Mouse (Mus musculus) liver, adult (tissue): Measurements from ENCODE around the gene Chid1.

Experiments
- GATA4 ChIP-seq: IDR thresholded peaks from 2 replicates; pipeline ENCODE4 v1.6.1; 2014; ENCODE audit warnings: mild to moderate bottlenecking, low read length; ENCODE audit not compliant: insufficient replicate concordance

Chid1 gene

DNA sequence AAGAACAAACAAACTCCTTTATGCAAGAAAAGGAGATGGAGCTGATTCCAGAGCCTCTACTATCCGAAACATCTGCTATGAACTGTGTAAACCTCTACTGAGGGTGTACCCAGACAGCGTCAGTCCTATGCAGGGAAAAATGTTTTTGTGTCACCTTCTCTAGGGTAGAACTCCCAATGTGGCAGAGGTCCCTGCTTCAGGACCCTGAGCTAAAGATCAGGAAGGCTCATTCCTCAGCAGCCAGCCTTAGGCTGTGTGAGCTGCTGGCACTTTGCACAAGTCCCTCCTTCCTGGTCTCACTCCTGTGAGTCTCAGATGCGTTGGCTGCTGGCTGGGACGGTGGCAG, 14.1 kb downstream of the Chid1 start:
- TF ChIP-seq GATA4, result no peak

DNA sequence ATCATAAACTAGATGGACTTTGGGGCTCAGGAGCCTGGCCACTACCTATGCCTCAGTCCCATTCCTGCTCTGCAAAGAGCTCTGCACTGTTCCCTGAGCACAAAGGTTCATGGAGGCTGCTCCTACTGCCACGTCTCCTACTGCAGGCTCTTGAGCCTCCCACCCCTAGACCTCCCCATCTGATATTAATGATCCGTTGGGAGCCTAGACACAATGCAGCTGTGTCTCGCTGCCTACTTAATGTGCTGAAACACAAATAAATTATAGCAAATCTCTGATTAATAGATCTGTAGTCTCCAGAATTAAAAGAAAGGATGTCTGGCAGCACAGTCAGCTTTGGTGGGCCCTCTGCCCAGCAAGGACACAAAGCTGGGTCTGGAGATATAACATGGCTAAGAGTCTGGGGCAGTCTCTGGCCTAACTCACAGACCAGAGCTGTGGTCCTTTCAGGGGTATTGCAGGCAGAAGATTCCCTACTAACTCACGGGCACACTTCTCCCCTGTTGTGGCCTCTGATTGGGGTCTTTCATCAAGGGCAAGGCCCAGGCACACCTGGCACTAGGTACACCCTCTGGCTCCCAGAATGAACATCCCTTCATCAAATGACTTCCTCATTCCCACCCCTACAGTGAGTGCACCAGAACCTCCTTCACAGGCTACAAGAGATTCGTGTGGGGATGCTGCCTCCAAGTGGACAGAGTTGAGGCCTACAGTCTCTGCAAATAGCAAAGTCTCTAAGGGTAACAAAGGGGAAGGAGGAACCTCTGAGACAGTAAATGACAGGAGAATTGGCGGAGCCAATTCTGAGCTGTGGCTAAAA, 14.7 kb downstream of the Chid1 start:
- TF ChIP-seq GATA4, result no peak

- TF ChIP-seq GATA4, result no peak
Observed at GRCm38 (mm10) chr7:141524271-141524670, 15.4 kb downstream of the Chid1 start.

- no peak for TF ChIP-seq GATA4
Observed at GRCm38 (mm10) chr7:141523007-141523406, 16.6 kb downstream of the Chid1 start.

GRCm38 (mm10) chr7:141519795-141520194, 19.9 kb downstream of the Chid1 start:
- no peak for TF ChIP-seq GATA4

DNA sequence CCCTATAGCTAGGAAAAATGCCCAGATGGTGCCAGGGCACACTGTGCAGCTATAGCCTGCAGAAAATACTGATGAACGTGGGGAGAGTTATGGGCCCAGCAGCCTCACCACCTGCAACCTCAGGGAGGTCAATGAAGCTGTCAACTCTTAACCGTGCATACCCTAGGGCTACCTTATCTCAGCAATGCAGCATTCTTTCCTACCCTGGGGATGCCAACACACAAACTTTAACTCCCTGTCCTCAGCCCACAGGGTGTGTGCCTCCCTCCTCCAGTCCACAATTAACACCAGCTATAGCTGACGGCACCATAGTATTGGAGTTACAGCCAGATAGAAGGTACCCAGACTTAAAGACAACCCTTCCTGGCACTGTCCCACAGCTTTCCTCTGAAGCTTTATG, 20.7 kb downstream of the Chid1 start:
- TF ChIP-seq GATA4, result no peak

DNA sequence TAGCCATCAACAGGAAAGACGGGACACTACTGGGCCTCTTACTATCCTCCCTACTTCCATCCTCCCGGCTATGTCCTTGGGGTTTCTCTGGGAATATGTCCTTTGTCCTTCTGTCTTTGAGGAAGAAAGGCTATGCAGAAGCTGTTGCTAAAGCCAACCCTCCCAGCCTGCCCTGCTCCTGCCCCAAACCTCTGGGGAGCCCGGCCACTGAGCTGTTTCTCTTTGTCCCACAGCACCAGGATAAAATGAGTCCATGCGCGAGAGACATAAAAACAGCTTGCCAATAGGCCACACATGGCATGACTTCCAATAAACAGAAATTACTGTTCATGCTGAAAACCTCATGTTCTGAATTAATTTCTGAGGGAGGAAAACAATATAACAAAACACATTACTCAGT, 21.4 kb downstream of the Chid1 start:
- no peak for TF ChIP-seq GATA4

DNA sequence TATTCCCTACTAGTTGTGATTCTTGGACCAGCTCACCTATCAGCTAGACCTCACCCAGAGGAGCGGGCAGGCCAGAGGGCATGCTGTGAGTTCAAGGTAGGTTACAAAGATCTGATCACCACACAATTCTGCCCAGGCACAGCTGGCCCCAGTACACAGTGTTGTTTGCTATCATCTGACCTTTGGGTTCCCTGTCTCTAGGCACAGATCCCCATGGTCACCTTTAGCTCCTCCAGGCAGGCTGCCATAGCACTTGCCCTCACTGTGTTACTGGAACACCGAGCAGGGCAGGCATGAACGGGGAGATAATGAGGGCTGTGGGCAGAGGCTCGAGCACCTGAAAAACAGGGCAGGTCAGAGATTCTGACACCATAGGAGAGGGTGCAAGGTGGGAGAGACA, 22.0 kb downstream of the Chid1 start:
- TF ChIP-seq GATA4, result peak; percentile 84

DNA sequence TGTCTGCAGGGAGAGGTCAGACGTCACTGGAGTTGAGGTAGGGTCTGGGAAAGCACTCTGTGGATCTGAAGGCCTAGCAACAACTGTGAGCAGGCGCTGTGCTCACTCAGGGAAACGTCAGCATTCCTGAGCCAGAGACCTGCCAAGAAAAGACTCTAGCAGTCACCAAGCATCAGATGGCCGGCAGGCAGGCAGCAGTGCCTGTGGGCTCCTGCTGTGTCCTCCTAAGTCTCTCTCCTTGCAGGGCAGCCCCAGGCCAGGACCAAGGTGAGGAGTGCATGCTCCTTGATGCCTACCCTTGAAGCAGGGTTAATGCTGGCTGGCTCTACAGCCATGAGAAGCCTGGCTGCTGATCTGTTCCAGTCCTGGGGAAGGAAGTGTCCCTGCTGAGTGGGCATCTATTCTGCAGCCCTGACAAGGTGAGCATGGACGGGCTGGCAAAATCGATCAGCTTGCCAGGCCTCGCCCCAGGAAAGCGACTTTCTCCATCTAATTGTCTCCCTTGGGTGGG, 28.9 kb downstream of the Chid1 start:
- TF ChIP-seq GATA4, result no peak

- no peak for TF ChIP-seq GATA4
Observed at GRCm38 (mm10) chr7:141510196-141510595, 29.5 kb downstream of the Chid1 start.

- no peak for TF ChIP-seq GATA4
Observed at GRCm38 (mm10) chr7:141508160-141508559, 31.5 kb downstream of the Chid1 start.

GRCm38 (mm10) chr7:141506278-141506677, 33.4 kb downstream of the Chid1 start:
- no peak for TF ChIP-seq GATA4

DNA sequence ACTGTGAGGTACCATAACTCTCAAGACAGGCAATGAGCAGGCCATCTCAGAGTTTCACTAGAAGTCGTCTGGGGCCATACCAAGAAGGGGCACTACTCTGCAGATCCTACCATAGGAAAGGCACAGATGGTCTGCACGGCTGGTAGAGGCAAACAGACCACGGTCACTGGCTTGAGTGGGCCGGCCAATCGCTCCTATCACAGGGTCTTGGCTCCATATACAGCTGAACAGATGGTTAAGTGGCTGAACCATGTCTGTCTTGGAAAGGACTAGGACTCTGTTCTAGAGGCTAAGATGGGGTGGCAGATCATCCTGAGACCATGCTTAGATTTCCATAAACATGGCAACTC, 37.1 kb downstream of the Chid1 start:
- TF ChIP-seq GATA4, result no peak

DNA sequence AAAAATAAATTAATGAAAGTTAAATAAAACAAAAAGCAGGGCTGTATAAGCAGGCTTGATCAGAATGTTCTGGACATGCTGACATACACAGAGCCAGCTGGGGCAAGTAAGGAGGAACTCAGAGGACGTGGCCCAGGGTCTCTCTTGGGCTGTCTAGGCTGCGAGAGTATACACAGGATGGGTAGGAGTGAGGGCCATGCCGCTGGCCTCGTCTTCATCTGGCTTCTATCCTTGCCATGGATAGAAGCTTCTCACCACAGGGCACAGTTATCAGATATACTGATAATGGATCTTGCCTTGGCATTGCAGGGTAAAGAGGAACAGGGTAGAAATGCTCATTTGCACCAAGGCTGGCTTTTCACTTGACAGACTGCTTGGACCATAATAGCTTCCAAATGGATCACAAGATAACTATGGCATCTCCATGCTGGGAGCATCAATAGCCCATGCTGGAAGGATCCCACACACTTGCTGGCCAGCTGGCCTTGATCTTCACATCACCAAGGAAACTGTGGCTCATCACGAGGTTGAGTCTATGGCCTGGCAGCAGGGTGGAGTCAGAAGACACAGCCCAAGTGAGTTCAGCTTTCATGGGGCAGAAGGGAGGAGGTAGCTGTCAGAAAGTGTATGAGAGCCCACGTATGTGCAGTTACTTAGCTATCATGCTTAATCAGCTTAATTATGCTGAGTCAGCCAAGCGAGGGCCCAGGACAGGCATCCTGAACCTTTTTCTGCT, 37.7 kb downstream of the Chid1 start:
- TF ChIP-seq GATA4, result no peak

- TF ChIP-seq GATA4, result no peak
Observed at GRCm38 (mm10) chr7:141497600-141497999, 42.1 kb downstream of the Chid1 start.

DNA sequence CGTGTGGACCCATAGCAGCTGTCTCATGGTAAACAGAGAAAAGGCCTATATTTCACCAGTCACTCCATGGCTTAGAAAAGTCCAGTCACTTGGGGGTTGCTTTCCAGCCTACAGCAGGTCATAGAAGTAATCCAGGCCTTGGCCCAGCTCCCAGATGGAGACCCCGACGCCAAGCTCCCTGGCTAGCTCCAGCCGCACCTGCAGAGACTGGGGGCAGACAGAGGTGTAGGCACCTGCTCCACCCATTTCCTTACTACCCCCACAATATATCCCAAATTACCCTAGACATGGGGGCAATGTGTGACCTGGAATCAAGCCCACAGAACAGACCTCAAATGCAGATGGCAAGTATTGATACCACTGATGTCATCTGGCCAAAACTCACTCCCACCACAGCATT, 43.7 kb downstream of the Chid1 start:
- TF ChIP-seq GATA4, result no peak
